Mouse (Mus musculus): ENCODE data around the gene Insyn1.

Gene Insyn1

GRCm38 (mm10) chr9:58487076-58487475 lies 1.3 kb upstream of the Insyn1 start:
- DNase-seq (ENCODE audit: low spot score in 2 of 2), result no peak

- DNase-seq (ENCODE audit: low spot score in 2 of 2), result peak; percentile 36
Observed at GRCm38 (mm10) chr9:58489133-58489864, 896 bp downstream of the Insyn1 start.

GRCm38 (mm10) chr9:58489865-58490165 lies 1.4 kb downstream of the Insyn1 start:
- DNase-seq (ENCODE audit: low spot score in 2 of 2), result no peak

- DNase-seq (ENCODE audit: low spot score in 2 of 2), result no peak
Observed at GRCm38 (mm10) chr9:58490391-58490790, 2.0 kb downstream of the Insyn1 start.

GRCm38 (mm10) chr9:58495035-58495434 lies 6.6 kb downstream of the Insyn1 start:
- no peak for DNase-seq (ENCODE audit: low spot score in 2 of 2)

GRCm38 (mm10) chr9:58496470-58497182 lies 8.2 kb downstream of the Insyn1 start:
- DNase-seq (ENCODE audit: low spot score in 2 of 2), result peak in 1 of 2 experiments; percentile 40

GRCm38 (mm10) chr9:58497942-58498341 lies 9.5 kb downstream of the Insyn1 start:
- DNase-seq (ENCODE audit: low spot score in 2 of 2), result no peak

GRCm38 (mm10) chr9:58500946-58501345 lies 12.5 kb downstream of the Insyn1 start:
- no peak for DNase-seq (ENCODE audit: low spot score in 2 of 2)

- no peak for DNase-seq (ENCODE audit: low spot score in 2 of 2)
Observed at GRCm38 (mm10) chr9:58507216-58508005, 19.0 kb downstream of the Insyn1 start.

GRCm38 (mm10) chr9:58510452-58510851 lies 22.0 kb downstream of the Insyn1 start:
- DNase-seq (ENCODE audit: low spot score in 2 of 2), result no peak

- no peak for DNase-seq (ENCODE audit: low spot score in 2 of 2)
Observed at GRCm38 (mm10) chr9:58513749-58514148, 25.3 kb downstream of the Insyn1 start.

GRCm38 (mm10) chr9:58516480-58516879 lies 28.1 kb downstream of the Insyn1 start:
- DNase-seq (ENCODE audit: low spot score in 2 of 2), result no peak

- no peak for DNase-seq (ENCODE audit: low spot score in 2 of 2)
Observed at GRCm38 (mm10) chr9:58517866-58518750, 29.7 kb downstream of the Insyn1 start.

- no peak for DNase-seq (ENCODE audit: low spot score in 2 of 2)
Observed at GRCm38 (mm10) chr9:58519953-58520352, 31.6 kb downstream of the Insyn1 start.

- no peak for DNase-seq (ENCODE audit: low spot score in 2 of 2)
Observed at GRCm38 (mm10) chr9:58520816-58521581, 32.6 kb downstream of the Insyn1 start.

- DNase-seq (ENCODE audit: low spot score in 2 of 2), result no peak
Observed at GRCm38 (mm10) chr9:58521883-58522423, 33.5 kb downstream of the Insyn1 start.

- no peak for DNase-seq (ENCODE audit: low spot score in 2 of 2)
Observed at GRCm38 (mm10) chr9:58525108-58525507, 36.7 kb downstream of the Insyn1 start.

GRCm38 (mm10) chr9:58527841-58528240 lies 39.4 kb downstream of the Insyn1 start:
- no peak for DNase-seq (ENCODE audit: low spot score in 2 of 2)

GRCm38 (mm10) chr9:58530407-58530806 lies 42.0 kb downstream of the Insyn1 start:
- no peak for DNase-seq (ENCODE audit: low spot score in 2 of 2)

GRCm38 (mm10) chr9:58532236-58532635 lies 43.8 kb downstream of the Insyn1 start:
- no peak for DNase-seq (ENCODE audit: low spot score in 2 of 2)

- DNase-seq (ENCODE audit: low spot score in 2 of 2), result no peak
Observed at GRCm38 (mm10) chr9:58533322-58533721, 44.9 kb downstream of the Insyn1 start.
